Mouse (Mus musculus) intestine, postnatal 0 days (tissue): ENCODE data around the gene Ddx42. TPM values are rescaled to one million over a fixed set of nuclear protein-coding genes. Genes with fewer than 3 reads are reported as not detected.

Experiments
- ATAC-seq: fragments of 200-750 bp; cut with Nextera tagmentation; 2 replicates; pipeline ENCODE4 v1.8.0; 2017; ENCODE audit warnings: mild to moderate bottlenecking, moderate TSS enrichment, moderate library complexity
- H3K27ac ChIP-seq: fragments of 300-500 bp; sonication (generic); 2 replicates; pipeline ENCODE4 v1.5.1; 2014; ENCODE audit warnings: mild to moderate bottlenecking, low read depth, low read length, moderate library complexity
- H3K27me3 ChIP-seq: fragments of 300-500 bp; sonication (generic); replicated peaks from 2 replicates; pipeline ENCODE4 v1.6.1; 2014; ENCODE audit warnings: low read length, mixed read lengths; ENCODE audit not compliant: control insufficient read depth, insufficient read depth
- H3K36me3 ChIP-seq: fragments of 300-500 bp; sonication (generic); 2 replicates; pipeline ENCODE4 v1.6.1; 2014; ENCODE audit warnings: mild to moderate bottlenecking, moderate library complexity; ENCODE audit not compliant: control insufficient read depth, insufficient read depth
- H3K4me1 ChIP-seq: fragments of 300-500 bp; sonication (generic); replicated peaks from 2 replicates; pipeline ENCODE4 v1.6.1; 2014; ENCODE audit warnings: antibody characterized with exemption, low read length, mixed read lengths; ENCODE audit not compliant: control insufficient read depth, insufficient read depth
- H3K4me2 ChIP-seq: fragments of 300-500 bp; sonication (generic); replicated peaks from 2 replicates; pipeline ENCODE4 v1.6.1; 2014; ENCODE audit warnings: low read depth, mild to moderate bottlenecking, moderate library complexity
- H3K4me3 ChIP-seq: fragments of 300-500 bp; sonication (generic); 2 replicates; pipeline ENCODE4 v1.5.1; 2014; ENCODE audit warnings: low read depth, low read length
- H3K9ac ChIP-seq: fragments of 300-500 bp; sonication (generic); 2 replicates; pipeline ENCODE4 v1.6.1; 2014; ENCODE audit warnings: mild to moderate bottlenecking, low read depth, low read length
- H3K9me3 ChIP-seq: fragments of 300-500 bp; sonication (generic); 2 replicates; pipeline ENCODE4 v1.6.1; 2016; ENCODE audit warnings: mixed run types; ENCODE audit not compliant: control insufficient read depth
- CTCF ChIP-seq: sonication (generic); IDR thresholded peaks from 2 replicates; pipeline ENCODE4 v1.5.1; 2016; ENCODE audit warnings: low read depth, mild to moderate bottlenecking, control low read depth, antibody characterized with exemption, moderate library complexity
- WGBS: fragments of 180-500 bp; shearing (Covaris S2); extraction: QIAGEN DNeasy Blood & Tissue Kit; methylation state at CpG from one replicate; pipeline ENCODE4 v1.1.7; 2014; 5-methylcytosine and 5-hydroxymethylcytosine counted together
- polyA plus RNA-seq: library from polyadenylated mRNA; unstranded; fragments of >200 nt; fragmentation: Nextera tagmentation; extraction: Ambion mirVana; gene quantifications from 2 replicates; pipeline ENCODE4 v1.2.1, GENCODE M21; 2015

The Ddx42 gene
- polyA plus RNA-seq, 1 experiment from 2014 or later: 28.1 TPM

- 70% methylated on average over 5 of the region's 5 CpGs for WGBS
- ATAC-seq: no peak
- peaks cover 7% of the 10 kb centered on the region for H3K36me3 ChIP-seq
Observed at GRCm38 (mm10) chr11:106176372-106176771, 40.4 kb upstream of the Ddx42 start.

GRCm38 (mm10) chr11:106178036-106178782 lies 38.5 kb upstream of the Ddx42 start:
- no peaks in the 10 kb centered on the region for H3K27me3 ChIP-seq
- peaks cover 8% of the 10 kb centered on the region for H3K36me3 ChIP-seq
- no peak for TF ChIP-seq CTCF
- H3K4me2 ChIP-seq: no peak overlapping the region
- no peaks in the 10 kb centered on the region for H3K4me1 ChIP-seq
- H3K27ac ChIP-seq: no peak overlapping the region
- no peak overlapping the region for H3K4me3 ChIP-seq
- 71% methylated on average over 5 of the region's 5 CpGs for WGBS
- no peaks in the 10 kb centered on the region for H3K9me3 ChIP-seq
- H3K9ac ChIP-seq: no peak overlapping the region
- no peak for ATAC-seq

More at GRCm38 (mm10) chr11:106176372-106176771, 40.4 kb upstream of the Ddx42 start:
- no peak overlapping the region for H3K4me3 ChIP-seq
- no peak overlapping the region for H3K4me2 ChIP-seq
- H3K9ac ChIP-seq: no peak overlapping the region
- no peak overlapping the region for H3K27ac ChIP-seq
- no peaks in the 10 kb centered on the region for H3K9me3 ChIP-seq
- no peak for TF ChIP-seq CTCF
- H3K4me1 ChIP-seq: no peaks in the 10 kb centered on the region
- H3K27me3 ChIP-seq: no peaks in the 10 kb centered on the region

GRCm38 (mm10) chr11:106179711-106180448 lies 36.8 kb upstream of the Ddx42 start:
- Histone ChIP-seq H3K4me2 (no peak overlapping the region), H3K4me3 (no peak overlapping the region), H3K27ac (no peak overlapping the region), H3K9me3 (no peaks in the 10 kb centered on the region), H3K9ac (no peak overlapping the region), H3K36me3 (peaks cover 8% of the 10 kb centered on the region), H3K27me3 (no peaks in the 10 kb centered on the region), H3K4me1 (no peaks in the 10 kb centered on the region)
- TF ChIP-seq CTCF: no peak
- ATAC-seq: no peak
- 69% methylated on average over 7 of the region's 7 CpGs for WGBS

- H3K27me3 ChIP-seq: no peaks in the 10 kb centered on the region
- peaks cover 8% of the 10 kb centered on the region for H3K36me3 ChIP-seq
- no peak for TF ChIP-seq CTCF
- H3K4me2 ChIP-seq: no peak overlapping the region
- H3K4me3 ChIP-seq: no peak overlapping the region
- H3K4me1 ChIP-seq: no peaks in the 10 kb centered on the region
- 88% methylated on average over 2 of the region's 2 CpGs for WGBS
- no peaks in the 10 kb centered on the region for H3K9me3 ChIP-seq
- H3K9ac ChIP-seq: no peak overlapping the region
- no peak overlapping the region for H3K27ac ChIP-seq
- no peak for ATAC-seq
Observed at GRCm38 (mm10) chr11:106180449-106180801, 36.3 kb upstream of the Ddx42 start.

- Histone ChIP-seq H3K27ac (no peak overlapping the region), H3K27me3 (no peaks in the 10 kb centered on the region), H3K4me3 (no peak overlapping the region), H3K4me2 (no peak overlapping the region), H3K4me1 (no peaks in the 10 kb centered on the region), H3K36me3 (no peaks in the 10 kb centered on the region), H3K9me3 (no peaks in the 10 kb centered on the region), H3K9ac (no peak overlapping the region)
- TF ChIP-seq CTCF: no peak
- ATAC-seq: no peak
- WGBS: 95% methylated on average over 4 of the region's 4 CpGs
Observed at GRCm38 (mm10) chr11:106187326-106187725, 29.4 kb upstream of the Ddx42 start.

GRCm38 (mm10) chr11:106191716-106192115 lies 25.0 kb upstream of the Ddx42 start:
- no peak for ATAC-seq
- no peak for TF ChIP-seq CTCF
- WGBS: 93% methylated on average over 3 of the region's 3 CpGs

More at GRCm38 (mm10) chr11:106191716-106192115, 25.0 kb upstream of the Ddx42 start:
- no peak overlapping the region for H3K9ac ChIP-seq
- no peaks in the 10 kb centered on the region for H3K36me3 ChIP-seq
- H3K4me3 ChIP-seq: no peak overlapping the region
- no peaks in the 10 kb centered on the region for H3K9me3 ChIP-seq
- H3K27ac ChIP-seq: no peak overlapping the region
- no peaks in the 10 kb centered on the region for H3K27me3 ChIP-seq
- peaks cover 4% of the 10 kb centered on the region; the same call in 1 of the 2 replicates for H3K4me1 ChIP-seq
- H3K4me2 ChIP-seq: no peak overlapping the region
